Mouse (Mus musculus) small intestine, adult 2 months (tissue): ENCODE measurements around the gene Cdk10. TPM values are rescaled to one million over a fixed set of nuclear protein-coding genes. Genes with fewer than 3 reads are reported as not detected.
"Not testable (repeated sequence)": the region's sequence is repeated elsewhere in the genome, so short reads cannot be mapped to it uniquely, and the experiment has no call there.

Experiments
- H3K27ac ChIP-seq: fragments of 200-500 bp; 2 replicates; pipeline ENCODE4 v1.5.1; 2012; ENCODE audit warnings: low read depth, low read length, control low read depth, inconsistent platforms; ENCODE audit not compliant: insufficient read depth
- H3K27me3 ChIP-seq: fragments of 200-500 bp; 2 replicates; pipeline ENCODE4 v1.6.1; 2012; ENCODE audit warnings: mild to moderate bottlenecking, moderate library complexity, low read length, inconsistent platforms; ENCODE audit not compliant: control insufficient read depth, insufficient read depth
- H3K36me3 ChIP-seq: fragments of 200-500 bp; 2 replicates; pipeline ENCODE4 v1.6.1; 2012; ENCODE audit warnings: mild to moderate bottlenecking, low read length, control low read depth, inconsistent platforms; ENCODE audit not compliant: control insufficient read depth, insufficient read depth
- H3K4me1 ChIP-seq: fragments of 200-500 bp; 2 replicates; pipeline ENCODE4 v1.6.1; 2012; ENCODE audit warnings: low read length, inconsistent platforms, mixed read lengths; ENCODE audit not compliant: control insufficient read depth, insufficient read depth, insufficient read length
- H3K4me3 ChIP-seq: fragments of 200-500 bp; 2 replicates; pipeline ENCODE4 v1.5.1; 2012; ENCODE audit warnings: low read depth, mild to moderate bottlenecking, control low read depth, inconsistent platforms, low read length, moderate library complexity
- CTCF ChIP-seq: fragments of 200-500 bp; IDR thresholded peaks from 2 replicates; pipeline ENCODE4 v1.5.1; 2012; ENCODE audit warnings: low read depth, mild to moderate bottlenecking, control low read depth, inconsistent platforms, low read length, moderate library complexity, mixed read lengths; ENCODE audit not compliant: insufficient replicate concordance, insufficient read length; ENCODE audit errors: extremely low read depth
- POLR2A ChIP-seq: fragments of 200-500 bp; IDR thresholded peaks from 2 replicates; pipeline ENCODE4 v1.6.1; 2012; ENCODE audit warnings: low read depth, mild to moderate bottlenecking, control low read depth, inconsistent platforms, low read length, moderate library complexity
- WGBS: fragments of 180-500 bp; shearing (Covaris S2); methylation state at CpG from one replicate; pipeline ENCODE4 v1.1.7; 2018; 5-methylcytosine and 5-hydroxymethylcytosine counted together
- polyA plus RNA-seq: library from polyadenylated mRNA; depleted of rRNA; stranded (reverse); fragments of >200 nt; gene quantifications from 2 replicates; pipeline ENCODE4 v1.2.3, GENCODE M21; 2012

The Cdk10 gene
- polyA plus RNA-seq, 1 experiment: 27.7 TPM

DNA sequence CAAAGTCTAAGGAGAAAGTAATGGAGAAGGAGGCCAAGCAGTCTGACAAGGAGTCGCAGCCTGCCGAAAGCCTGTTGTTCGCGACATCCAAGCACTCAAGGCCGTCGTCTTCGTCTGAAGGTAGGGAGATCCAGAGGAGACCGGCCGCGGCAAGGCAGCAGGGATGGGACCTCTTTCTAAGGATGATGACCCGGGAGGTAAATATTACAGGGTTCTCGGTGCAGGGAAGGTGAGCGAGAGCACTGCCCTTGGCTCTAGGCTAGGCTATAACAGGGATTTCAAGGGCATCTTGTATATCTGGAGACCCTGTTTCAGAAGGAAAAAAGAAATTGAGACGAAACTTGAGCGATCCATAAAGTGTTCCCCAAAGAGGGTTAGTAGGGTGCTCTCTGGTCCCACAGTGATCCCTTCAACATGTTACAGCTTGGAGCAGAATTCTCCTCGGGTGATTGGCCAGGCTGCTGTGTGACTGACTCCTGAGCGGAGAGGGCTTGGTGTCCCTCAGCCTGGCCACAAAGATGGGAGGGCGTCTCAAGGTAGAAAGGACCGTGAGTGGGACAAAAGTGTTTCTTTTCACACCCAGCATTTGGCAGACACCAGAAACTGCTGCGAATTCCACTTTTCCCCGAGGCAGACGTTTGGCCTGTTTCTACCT lies 11.4 kb upstream of the Cdk10 start:
- WGBS: 22% methylated on average over 22 of the region's 22 CpGs
- Histone ChIP-seq H3K4me1 (peaks cover 4% of the 10 kb centered on the region), H3K27ac (no peak overlapping the region), H3K36me3 (peaks cover 17% of the 10 kb centered on the region), H3K4me3 (peak overlapping the region; percentile 71), H3K27me3 (no peaks in the 10 kb centered on the region)
- TF ChIP-seq CTCF: no peak
- no peak for TF ChIP-seq POLR2A

DNA sequence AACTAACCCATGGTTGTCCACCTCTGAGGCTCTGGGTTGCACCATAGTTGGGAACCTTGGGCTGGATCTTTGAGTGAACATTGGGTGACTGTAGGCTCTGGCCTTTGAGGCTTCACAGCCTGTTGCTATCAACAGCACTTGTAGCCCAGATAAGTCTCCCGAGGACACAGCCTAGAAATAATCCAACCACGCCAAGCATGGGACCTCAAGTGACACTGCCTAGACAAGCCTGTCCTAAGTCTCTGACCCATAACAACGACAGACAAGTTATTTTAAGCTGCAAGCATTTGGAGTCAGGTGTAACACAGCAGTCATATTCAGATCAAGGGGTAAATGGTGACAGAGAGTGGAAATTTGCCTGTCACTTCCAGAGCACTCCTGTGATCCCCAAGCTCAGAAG lies 9.2 kb upstream of the Cdk10 start:
- Histone ChIP-seq H3K36me3 (no peaks in the 10 kb centered on the region), H3K27me3 (no peaks in the 10 kb centered on the region), H3K4me3 (no peak overlapping the region), H3K27ac (no peak overlapping the region), H3K4me1 (peaks cover 4% of the 10 kb centered on the region)
- 64% methylated on average over 3 of the region's 3 CpGs for WGBS
- no peak for TF ChIP-seq POLR2A
- no peak for TF ChIP-seq CTCF

DNA sequence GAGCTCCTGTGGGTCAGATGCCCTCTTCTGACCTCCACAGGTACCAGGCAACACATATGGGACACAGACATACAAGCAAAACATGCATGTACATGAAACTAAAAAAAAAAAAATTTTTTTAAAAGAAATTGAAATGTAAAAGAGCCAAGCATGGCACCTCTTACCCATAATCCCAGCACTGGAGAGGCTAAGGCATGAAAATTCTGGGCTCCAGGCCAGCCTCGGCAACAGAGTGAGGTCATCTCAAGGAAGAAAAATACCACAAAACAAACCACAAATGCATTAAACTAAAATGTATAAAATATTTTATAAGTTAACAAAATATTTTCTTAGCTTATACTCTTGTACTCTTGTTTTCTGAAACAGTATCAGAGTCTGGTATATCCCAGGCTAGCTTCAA lies 3.7 kb upstream of the Cdk10 start:
- 42% methylated on average over 1 of the region's 1 CpGs for WGBS
- Histone ChIP-seq H3K36me3 (no peaks in the 10 kb centered on the region), H3K27me3 (no peaks in the 10 kb centered on the region), H3K27ac (no peak overlapping the region), H3K4me1 (0 out of 2 replicates have a peak, but pooled peaks cover 2% of the 10 kb centered on the region), H3K4me3 (no peak overlapping the region)
- TF ChIP-seq CTCF: no peak
- TF ChIP-seq POLR2A: no peak

DNA sequence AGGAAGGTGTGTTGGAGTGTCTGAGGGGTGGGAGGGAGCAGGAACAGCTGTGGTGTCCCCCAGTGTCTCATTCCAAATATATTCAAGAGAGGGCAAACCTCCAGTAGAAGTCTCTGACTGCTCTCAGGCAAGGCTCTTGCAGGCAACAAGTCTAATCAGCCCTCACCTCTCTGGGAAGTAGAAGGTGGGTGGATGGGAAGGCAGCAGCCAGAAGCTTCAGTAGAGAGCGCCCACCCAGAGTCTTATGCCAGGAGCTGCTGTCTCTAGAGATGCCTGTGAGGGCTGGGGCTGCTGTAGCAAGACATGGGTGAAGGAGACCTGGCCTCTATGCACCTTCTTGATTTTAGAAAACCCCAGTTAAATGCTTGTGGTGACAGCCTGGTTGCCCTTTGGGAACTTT lies 3.8 kb downstream of the Cdk10 start:
- 0 out of 2 replicates have a peak, but pooled peaks cover 2% of the 10 kb centered on the region for H3K4me1 ChIP-seq
- no peak overlapping the region for H3K27ac ChIP-seq
- TF ChIP-seq CTCF (no peak), POLR2A (no peak)
- H3K27me3 ChIP-seq: no peaks in the 10 kb centered on the region
- no peak overlapping the region for H3K4me3 ChIP-seq
- WGBS: 97% methylated on average over 1 of the region's 1 CpGs
- H3K36me3 ChIP-seq: no peaks in the 10 kb centered on the region

DNA sequence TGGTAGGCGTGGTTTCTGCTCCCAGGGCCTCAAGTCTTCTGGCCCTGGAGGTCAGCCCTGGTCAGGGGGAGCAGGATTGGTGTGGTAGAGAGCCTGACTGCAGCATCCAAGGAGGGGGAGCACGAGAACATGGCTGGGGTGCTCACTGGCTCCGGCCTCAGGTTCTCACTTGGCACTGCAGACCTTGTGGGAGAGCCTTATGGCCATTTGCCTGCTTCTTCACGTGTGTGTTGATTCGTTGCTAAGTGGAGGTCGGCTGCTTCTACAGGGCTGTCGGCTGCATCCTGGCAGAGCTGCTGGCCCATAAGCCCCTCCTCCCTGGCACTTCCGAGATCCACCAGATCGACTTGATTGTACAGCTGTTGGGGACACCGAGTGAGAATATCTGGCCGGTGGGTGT lies 5.7 kb downstream of the Cdk10 start:
- H3K27me3 ChIP-seq, H3K27ac ChIP-seq, H3K4me1 ChIP-seq, H3K36me3 ChIP-seq, H3K4me3 ChIP-seq: not testable (repeated sequence)
- 82% methylated on average over 11 of the region's 11 CpGs for WGBS

- TF ChIP-seq POLR2A: no peak
- no peak for TF ChIP-seq CTCF
- peaks cover 4% of the 10 kb centered on the region for H3K4me1 ChIP-seq
- 61% methylated on average over 5 of the region's 5 CpGs for WGBS
- H3K27ac ChIP-seq: no peak overlapping the region
- no peaks in the 10 kb centered on the region for H3K27me3 ChIP-seq
- H3K36me3 ChIP-seq: no peaks in the 10 kb centered on the region
- H3K4me3 ChIP-seq: no peak overlapping the region
Measured at GRCm38 (mm10) chr8:123231742-123232141, 7.1 kb downstream of the Cdk10 start.

GRCm38 (mm10) chr8:123232553-123232952 lies 7.9 kb downstream of the Cdk10 start:
- Histone ChIP-seq H3K27ac (no peak overlapping the region), H3K36me3 (no peaks in the 10 kb centered on the region), H3K4me3 (no peak overlapping the region), H3K27me3 (no peaks in the 10 kb centered on the region), H3K4me1 (peaks cover 4% of the 10 kb centered on the region)
- TF ChIP-seq CTCF: no peak
- 57% methylated on average over 7 of the region's 7 CpGs for WGBS

DNA sequence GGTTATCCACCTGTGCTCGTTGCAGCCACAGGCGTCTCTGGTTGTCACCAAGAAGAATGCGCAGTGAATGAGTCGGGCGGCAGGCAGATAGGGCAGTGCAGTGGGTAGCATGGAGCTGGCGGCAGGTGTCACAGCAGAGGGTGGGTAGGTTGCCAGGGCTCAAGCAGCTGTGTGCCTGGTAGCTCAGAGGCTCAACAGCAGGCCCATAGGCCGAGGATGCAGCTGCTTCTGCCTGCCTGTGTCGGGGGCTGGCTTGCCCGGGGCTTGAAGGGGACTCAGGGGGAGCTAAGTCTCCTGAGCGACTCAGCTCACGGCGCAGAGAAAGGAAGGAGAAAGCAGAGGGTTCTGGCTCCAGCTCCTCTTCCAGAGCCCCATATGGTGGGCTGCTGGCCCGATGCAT lies 8.7 kb downstream of the Cdk10 start:
- WGBS: 72% methylated on average over 13 of the region's 13 CpGs
- H3K36me3 ChIP-seq: no peaks in the 10 kb centered on the region
- peaks cover 4% of the 10 kb centered on the region for H3K4me1 ChIP-seq
- no peak overlapping the region for H3K4me3 ChIP-seq
- no peaks in the 10 kb centered on the region for H3K27me3 ChIP-seq
- H3K27ac ChIP-seq: no peak overlapping the region
- TF ChIP-seq CTCF (no peak), POLR2A (no peak)
